Mouse (Mus musculus): Measurements from ENCODE around the gene Ufd1. TPM values are rescaled to one million over a fixed set of nuclear protein-coding genes. Genes with fewer than 3 reads are reported as not detected.

Gene Ufd1
- polyA plus RNA-seq, 1 experiment: 11.3 TPM

- H3K27me3 ChIP-seq (replicated peaks): no peaks in the 10 kb centered on the region
- H3K9me3 ChIP-seq: no peaks in the 10 kb centered on the region
- peaks cover 54% of the 10 kb centered on the region for H3K36me3 ChIP-seq (replicated peaks; ENCODE audit: low read length)
- peak overlapping the region; percentile 100 for H3K4me3 ChIP-seq (replicated peaks)
- H3K4me1 ChIP-seq: peaks cover 52% of the 10 kb centered on the region
- TF ChIP-seq FLI1 (IDR thresholded peaks at IDR 0.05; ENCODE audit: low read length): no peak
- no peak for TF ChIP-seq GATA1 (IDR thresholded peaks at IDR 0.05; ENCODE audit: borderline replicate concordance, low read length)
These were observed 66.0 kb downstream of the Ufd1 start for GRCm38 (mm10) chr16:18877386-18878090.

GRCm38 (mm10) chr16:18878091-18878720, 66.6 kb downstream of the Ufd1 start:
- H3K4me1 ChIP-seq: peaks cover 55% of the 10 kb centered on the region
- H3K4me3 ChIP-seq (replicated peaks): peak overlapping the region; percentile 100
- H3K27me3 ChIP-seq (replicated peaks): no peaks in the 10 kb centered on the region
- TF ChIP-seq FLI1 (IDR thresholded peaks at IDR 0.05; ENCODE audit: low read length) (no peak), GATA1 (IDR thresholded peaks at IDR 0.05; ENCODE audit: borderline replicate concordance, low read length) (no peak)
- H3K9me3 ChIP-seq: no peaks in the 10 kb centered on the region
- H3K36me3 ChIP-seq (replicated peaks; ENCODE audit: low read length): peaks cover 53% of the 10 kb centered on the region

GRCm38 (mm10) chr16:18884044-18884443, 72.5 kb downstream of the Ufd1 start:
- no peaks in the 10 kb centered on the region for H3K27me3 ChIP-seq (replicated peaks)
- no peak for TF ChIP-seq FLI1 (IDR thresholded peaks at IDR 0.05; ENCODE audit: low read length)
- TF ChIP-seq GATA1 (IDR thresholded peaks at IDR 0.05; ENCODE audit: borderline replicate concordance, low read length): no peak
- no peak overlapping the region for H3K4me3 ChIP-seq (replicated peaks)
- H3K4me1 ChIP-seq: peaks cover 64% of the 10 kb centered on the region
- H3K9me3 ChIP-seq: no peaks in the 10 kb centered on the region
- H3K36me3 ChIP-seq (replicated peaks; ENCODE audit: low read length): peaks cover 52% of the 10 kb centered on the region

Other genes starting within 250 kb of the Ufd1 start
- not detected in 2 replicates for gene Tbx1, start 221.1 kb upstream of the Ufd1 start, polyA plus RNA-seq (2012; ENCODE audit: insufficient read depth, low replicate concordance)
- 3,910 and 6,936 TPM in 2 replicates for gene Gp1bb, start 189.4 kb upstream of the Ufd1 start, polyA plus RNA-seq (2012; ENCODE audit: insufficient read depth, low replicate concordance)
- gene Gm49601, start 185.4 kb upstream of the Ufd1 start, polyA plus RNA-seq (2012; ENCODE audit: insufficient read depth, low replicate concordance): 1.0 TPM in 1 of 2 replicates, not detected in the other
- gene Sept5, start 181.8 kb upstream of the Ufd1 start, polyA plus RNA-seq (2012; ENCODE audit: insufficient read depth, low replicate concordance): 8.0 and 10.3 TPM in 2 replicates
- not detected in 2 replicates for gene Cldn5, start 34.9 kb upstream of the Ufd1 start, polyA plus RNA-seq (2012; ENCODE audit: insufficient read depth, low replicate concordance)
- gene Cdc45, start 208 bp downstream of the Ufd1 start, polyA plus RNA-seq (2012; ENCODE audit: insufficient read depth, low replicate concordance): 10.1 and 13.9 TPM in 2 replicates
- 26.8 and 66.9 TPM in 2 replicates for gene 2510002D24Rik, start 24.8 kb downstream of the Ufd1 start, polyA plus RNA-seq (2012; ENCODE audit: insufficient read depth, low replicate concordance)
- gene Gm28539, start 24.8 kb downstream of the Ufd1 start, polyA plus RNA-seq (2012; ENCODE audit: insufficient read depth, low replicate concordance): not detected in 2 replicates
- 8.4 and 19.5 TPM in 2 replicates for gene Mrpl40, start 65.1 kb downstream of the Ufd1 start, polyA plus RNA-seq (2012; ENCODE audit: insufficient read depth, low replicate concordance)
- gene Hira, start 65.3 kb downstream of the Ufd1 start, polyA plus RNA-seq (2012; ENCODE audit: insufficient read depth, low replicate concordance): 6.4 and 6.6 TPM in 2 replicates

All from megakaryocyte, embryonic 14.5 days (primary cell).